In the genomic region with DNA sequence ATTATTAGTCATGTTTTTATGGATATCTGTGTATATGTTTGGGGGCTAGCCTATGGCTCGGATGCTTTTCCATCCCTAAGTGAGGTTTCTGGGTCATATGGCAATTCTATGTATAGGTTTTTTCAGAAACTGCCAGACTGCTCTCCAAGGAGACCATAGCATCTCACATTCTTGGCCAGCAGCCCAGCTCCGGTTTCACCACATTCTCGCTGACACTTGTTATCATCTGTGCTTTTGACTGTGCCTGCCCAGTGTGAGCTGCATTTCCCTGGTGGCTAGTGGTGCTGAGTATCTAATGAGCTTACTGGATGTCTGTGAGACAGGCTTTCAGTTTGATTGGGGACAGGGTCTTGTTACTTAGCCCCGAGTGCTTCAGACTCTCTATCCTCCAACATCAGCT, we compare ENCODE assay signal across 9 mouse cellular contexts. TPM values are rescaled to one million over a fixed set of nuclear protein-coding genes. Genes with fewer than 3 reads are reported as not detected.
DNase-seq lines count a peak whose midpoint lies in the region.
"Had no signal": no experiment of that assay in that cellular context is flagged by ENCODE, and none has a peak within 500 bp of the region (broad histone marks: within the 10 kb centered on the region; RNA-seq: fewer than 3 reads in every experiment).

No protein-coding gene starts in this region.

- DNase-seq in frontal cortex, postnatal 36 days (ENCODE audit: low spot score in 2 of 2) = peak; percentile 60 to 79
- DNase-seq in frontal cortex, postnatal 10 days (ENCODE audit: low spot score in 2 of 2) = no peak
- DNase-seq in adipocyte (ENCODE audit: low spot score) = peak; percentile 67
- peak; percentile 71 to 74 for DNase-seq in heart, adult 18-20 months
- peak; percentile 37 for DNase-seq in lung, postnatal 10 days
- no peak for DNase-seq in urinary bladder, adult 2 months (ENCODE audit: low spot score)
- no peak for DNase-seq in layer of hippocampus, postnatal 36 days
- no peak for DNase-seq in urinary bladder, postnatal 14 days (ENCODE audit: low spot score)
- DNase-seq: thymus, postnatal 36 days had no signal

RNA-seq across cellular contexts. Expression of a gene that starts 35.0 kb away (rescaled TPM):
- total RNA-seq in heart, adult 18-20 months (2021) = 100 to 1,000 TPM; 228 to 259 TPM
- polyA plus RNA-seq in urinary bladder, adult 2 months (2012; rRNA removed) = 7.0 and 7.9 TPM in 2 replicates
- 10 to 100 TPM; 20.4 to 21.4 TPM for total RNA-seq in layer of hippocampus, postnatal 36 days (2021)

Comparison
In these comparisons a context has a peak if more than half of its experiments do, and no peak if none do; other contexts are left out.
1. DNase-seq: peak in frontal cortex, postnatal 36 days (2 of 2), adipocyte (single experiment), heart, adult 18-20 months (2 of 2) and lung, postnatal 10 days (single experiment); none in frontal cortex, postnatal 10 days (0 of 2), urinary bladder, adult 2 months (single experiment), layer of hippocampus, postnatal 36 days (0 of 2) and urinary bladder, postnatal 14 days (single experiment).
2. RNA of a gene that starts 35.0 kb away (total RNA-seq): 228 to 259 TPM in heart, adult 18-20 months; 20.4 to 21.4 TPM in layer of hippocampus, postnatal 36 days; every median in the first group is over 10 times any median in the second.